Mouse (Mus musculus) retina, adult 2 months (tissue): ENCODE measurements at regions not wholly inside any gene's neighbourhood (a gene's known extent, or its start where the extent isn't known, plus 50 kb on each side); places are given as distances from the start of the nearest gene placed in this dataset.

Source experiments
- DNase-seq: peaks from one replicate; pipeline ENCODE4 v3.0.0-alpha.2; 2012; ENCODE audit warnings: low read depth, low spot score

- no peak for DNase-seq
Observed at GRCm38 (mm10) chr2:148559376-148559775, 113.0 kb upstream of the Nxt1 start.

- DNase-seq = no peak
Observed at GRCm38 (mm10) chr2:148558365-148558764, 114.0 kb upstream of the Nxt1 start.

- no peak for DNase-seq
Observed at GRCm38 (mm10) chr2:148551207-148551606, 107.8 kb upstream of the Cd93 start.

- DNase-seq = no peak
Observed at GRCm38 (mm10) chr2:148549618-148550017, 106.3 kb upstream of the Cd93 start.

- no peak for DNase-seq
Observed at GRCm38 (mm10) chr2:148542340-148542739, 99.0 kb upstream of the Cd93 start.

GRCm38 (mm10) chr2:148537914-148538510, 94.6 kb upstream of the Cd93 start:
- DNase-seq = no peak

- DNase-seq = no peak
Observed at GRCm38 (mm10) chr2:148537251-148537650, 93.9 kb upstream of the Cd93 start.

GRCm38 (mm10) chr2:148536608-148537007, 93.2 kb upstream of the Cd93 start:
- DNase-seq = no peak

GRCm38 (mm10) chr2:148535562-148536180, 92.3 kb upstream of the Cd93 start:
- no peak for DNase-seq

- DNase-seq = no peak
Observed at GRCm38 (mm10) chr2:148532051-148532450, 88.7 kb upstream of the Cd93 start.

GRCm38 (mm10) chr2:148530546-148530945, 87.2 kb upstream of the Cd93 start:
- no peak for DNase-seq

- DNase-seq = no peak
Observed at GRCm38 (mm10) chr2:148529900-148530299, 86.5 kb upstream of the Cd93 start.

GRCm38 (mm10) chr2:148527755-148528154, 84.4 kb upstream of the Cd93 start:
- no peak for DNase-seq

GRCm38 (mm10) chr2:148525496-148525895, 82.1 kb upstream of the Cd93 start:
- DNase-seq = no peak

GRCm38 (mm10) chr2:148523401-148523800, 80.0 kb upstream of the Cd93 start:
- no peak for DNase-seq

GRCm38 (mm10) chr2:148522936-148523335, 79.6 kb upstream of the Cd93 start:
- no peak for DNase-seq

- no peak for DNase-seq
Observed at GRCm38 (mm10) chr2:148521966-148522575, 78.7 kb upstream of the Cd93 start.

GRCm38 (mm10) chr2:148520291-148520690, 76.9 kb upstream of the Cd93 start:
- no peak for DNase-seq

- no peak for DNase-seq
Observed at GRCm38 (mm10) chr2:148519689-148520290, 76.4 kb upstream of the Cd93 start.

GRCm38 (mm10) chr2:148517906-148518305, 74.5 kb upstream of the Cd93 start:
- DNase-seq = no peak

GRCm38 (mm10) chr2:148510008-148510681, 66.8 kb upstream of the Cd93 start:
- no peak for DNase-seq

- no peak for DNase-seq
Observed at GRCm38 (mm10) chr2:148509357-148509756, 66.0 kb upstream of the Cd93 start.
